ENCODE assay signal across 9 mouse cellular contexts in genomic region chr13:111805738-111806722, GRCm38 (mm10). TPM values are rescaled to one million over a fixed set of nuclear protein-coding genes. Genes with fewer than 3 reads are reported as not detected.
DNase-seq lines count a peak whose midpoint lies in the region; ATAC-seq and TF ChIP-seq lines count a peak whose summit lies in the region.
"Had no signal": no experiment of that assay in that cellular context is flagged by ENCODE, and none has a peak within 500 bp of the region (broad histone marks: within the 10 kb centered on the region; RNA-seq: fewer than 3 reads in every experiment).

No protein-coding gene starts in this region.

- no peaks in the 10 kb centered on the region for H3K36me3 ChIP-seq in spleen, adult 2 months (ENCODE audit: control insufficient read depth, insufficient read depth, low read length)
- H3K36me3 ChIP-seq in liver, embryonic 14.5 days (replicated peaks; ENCODE audit: control insufficient read depth, insufficient read depth, low read depth) = no peaks in the 10 kb centered on the region
- no peaks in the 10 kb centered on the region for H3K36me3 ChIP-seq in stomach, embryonic 16.5 days (ENCODE audit: control insufficient read depth, insufficient read depth, low read length)

- H3K27me3 ChIP-seq in spleen, adult 2 months (ENCODE audit: control insufficient read depth, insufficient read depth, low read length) = no peaks in the 10 kb centered on the region; the same call in 1 of the 2 replicates
- peaks cover 5% of the 10 kb centered on the region; the same call in 1 of the 2 replicates for H3K27me3 ChIP-seq in liver, embryonic 14.5 days (ENCODE audit: control insufficient read depth, insufficient read depth, low read length)
- no peaks in the 10 kb centered on the region for H3K27me3 ChIP-seq in stomach, embryonic 16.5 days (ENCODE audit: control insufficient read depth, insufficient read depth, low read length)
- H3K27me3 ChIP-seq: Patski had no signal

- no peak for ATAC-seq in liver, embryonic 14.5 days (ENCODE audit: insufficient read depth)
- no peak for ATAC-seq in stomach, embryonic 16.5 days (ENCODE audit: insufficient read depth, low FRiP score)
- ATAC-seq: Patski had no signal

- peak overlapping the region; percentile 95 for H3K27ac ChIP-seq in gastrocnemius, adult 2 months
- peak overlapping the region; percentile 85 for H3K27ac ChIP-seq in spleen, adult 2 months (ENCODE audit: insufficient read depth, low read length)
- H3K27ac ChIP-seq in liver, embryonic 14.5 days = no peak overlapping the region
- H3K27ac ChIP-seq in stomach, embryonic 16.5 days (ENCODE audit: low read length) = peak overlapping the region; percentile 78

- no peaks in the 10 kb centered on the region for H3K9me3 ChIP-seq in liver, embryonic 14.5 days (ENCODE audit: control insufficient read depth, low read length)
- no peaks in the 10 kb centered on the region for H3K9me3 ChIP-seq in stomach, embryonic 16.5 days (replicated peaks; ENCODE audit: control insufficient read depth, low read length)

- WGBS in spleen, adult 2 months = 6% methylated on average over 15 of the region's 15 CpGs
- 26% methylated on average over 15 of the region's 15 CpGs for WGBS in liver, embryonic 14.5 days (ENCODE audit: insufficient replicate concordance)
- 35% methylated on average over 15 of the region's 15 CpGs for WGBS in stomach, embryonic 16.5 days

- no peak for TF ChIP-seq POLR2A in spleen, adult 2 months (IDR thresholded peaks at IDR 0.05; ENCODE audit: low read depth, low read length)

- H3K4me3 ChIP-seq in gastrocnemius, adult 2 months = peak overlapping the region; percentile 97
- H3K4me3 ChIP-seq in spleen, adult 2 months (ENCODE audit: extremely low read depth, insufficient read depth, insufficient read length) = peak overlapping the region; percentile 6; the same call in 1 of the 2 replicates
- H3K4me3 ChIP-seq in liver, embryonic 14.5 days (ENCODE audit: insufficient read depth in 1 of 2, low read depth in 2 of 2, low read length in 2 of 2) = peak overlapping the region in 1 of 2 experiments; percentile 96; a peak in 2 of 4 replicates
- peak overlapping the region; percentile 92 for H3K4me3 ChIP-seq in stomach, embryonic 16.5 days (replicated peaks; ENCODE audit: low read length)

- 0 out of 2 replicates have a peak overlapping the region, but pooled peaks have one; percentile 15 for H3K9ac ChIP-seq in liver, embryonic 14.5 days (replicated peaks)
- peak overlapping the region; percentile 28; the same call in 1 of the 2 replicates for H3K9ac ChIP-seq in stomach, embryonic 16.5 days (ENCODE audit: low read length)

- no peak for TF ChIP-seq EP300 in liver, embryonic 14.5 days (IDR thresholded peaks at IDR 0.05; ENCODE audit: low read depth)

- DNase-seq in gastrocnemius, adult 2 months = no peak
- no peak for DNase-seq in gastrocnemius, postnatal 36 days
- DNase-seq in spleen, adult 2 months (ENCODE audit: low read depth in 1 of 2, low spot score in 2 of 2) = peak; percentile 46 to 70
- DNase-seq in spleen, postnatal 14 days (ENCODE audit: low spot score in 2 of 2) = no peak
- no peak for DNase-seq in liver, embryonic 14.5 days (ENCODE audit: low read depth in 3 of 3, low spot score in 3 of 3)
- DNase-seq in adrenal gland, adult 8-10 months = no peak
- no peak for DNase-seq in spleen, adult 12 weeks (ENCODE audit: low spot score)

- peak overlapping the region; percentile 72 for H3K4me2 ChIP-seq in liver, embryonic 14.5 days (ENCODE audit: low read depth)
- H3K4me2 ChIP-seq in stomach, embryonic 16.5 days (ENCODE audit: low read depth, low read length) = peak overlapping the region; percentile 54

- peaks cover 41% of the 10 kb centered on the region; the same call in 1 of the 2 replicates for H3K4me1 ChIP-seq in spleen, adult 2 months (ENCODE audit: control insufficient read depth, insufficient read depth, insufficient read length)
- peaks cover 23 to 35% of the 10 kb centered on the region in 2 experiments for H3K4me1 ChIP-seq in liver, embryonic 14.5 days (replicated peaks; ENCODE audit: control insufficient read depth in 2 of 2, insufficient read depth in 2 of 2, low read length in 1 of 2)
- H3K4me1 ChIP-seq in stomach, embryonic 16.5 days (ENCODE audit: control insufficient read depth, insufficient read depth, low read length) = peaks cover 60% of the 10 kb centered on the region

- TF ChIP-seq CTCF in gastrocnemius, adult 2 months (IDR thresholded peaks at IDR 0.05) = peak; percentile 54
- no peak for TF ChIP-seq CTCF in spleen, adult 2 months (IDR thresholded peaks at IDR 0.05; ENCODE audit: extremely low read depth, insufficient read depth, insufficient read length, insufficient replicate concordance)
- TF ChIP-seq CTCF in liver, embryonic 14.5 days (IDR thresholded peaks at IDR 0.05; ENCODE audit: low read depth) = no peak

- intact Hi-C loops in gastrocnemius, adult 2 months (cut with DNase I) = no loop called here
- intact Hi-C loops in gastrocnemius, postnatal 36 days (cut with DNase I) = no loop called here

RNA-seq across cellular contexts. Expression of gene Map3k1, which starts 2.8 kb away (rescaled TPM):
- 10 to 100 TPM in 1 of 2 experiments, 1 to 10 TPM in 1; 7.6 to 10.1 TPM for total RNA-seq in gastrocnemius, adult 2 months (2021)
- 1 to 10 TPM; 7.9 to 8.2 TPM for total RNA-seq in gastrocnemius, postnatal 36 days (2021)
- polyA plus RNA-seq in spleen, adult 2 months (2012; rRNA removed) = 45.1 and 49.9 TPM in 2 replicates
- polyA plus RNA-seq in liver, embryonic 14.5 days (2012; rRNA removed) = 3.8 and 5.9 TPM in 2 replicates
- polyA plus RNA-seq in liver, embryonic 14.5 days (2014; fragmentation: Nextera tagmentation; extraction: Ambion mirVana) = 13.3 and 14.5 TPM in 2 replicates
- polyA plus RNA-seq in stomach, embryonic 16.5 days (2015; fragmentation: Nextera tagmentation; extraction: Ambion mirVana) = 22.3 and 23.6 TPM in 2 replicates
- total RNA-seq in adrenal gland, adult 8-10 months (2022) = 100 to 1,000 TPM in 1 of 4 experiments, 10 to 100 TPM in 3; 41.6 to 114 (median 77.4) TPM

Comparison
In these comparisons a context has a peak if more than half of its experiments do, and no peak if none do; other contexts are left out.
1. DNase-seq: peak in spleen, adult 2 months (2 of 2); none in gastrocnemius, adult 2 months (single experiment), gastrocnemius, postnatal 36 days (0 of 2), spleen, postnatal 14 days (0 of 2), liver, embryonic 14.5 days (0 of 3), adrenal gland, adult 8-10 months (single experiment) and spleen, adult 12 weeks (single experiment).